Mouse (Mus musculus) forebrain, embryonic 10.5 days (tissue): ENCODE measurements around the gene Dpp4. TPM values are rescaled to one million over a fixed set of nuclear protein-coding genes. Genes with fewer than 3 reads are reported as not detected.

Experiments
- DNase-seq: peaks from one replicate; pipeline ENCODE4 v3.0.0-alpha.2; 2017; ENCODE audit warnings: low spot score; ENCODE audit errors: extremely low spot score
- H3K27ac ChIP-seq: fragments of 300-500 bp; sonication (generic); 2 replicates; pipeline ENCODE4 v1.5.1; 2016; ENCODE audit warnings: mild to moderate bottlenecking
- H3K27me3 ChIP-seq: fragments of 300-500 bp; sonication (generic); 2 replicates; pipeline ENCODE4 v1.6.1; 2016; ENCODE audit warnings: mild to moderate bottlenecking; ENCODE audit not compliant: poor library complexity, severe bottlenecking
- H3K36me3 ChIP-seq: fragments of 300-500 bp; sonication (generic); replicated peaks from 2 replicates; pipeline ENCODE4 v1.6.1; 2016; ENCODE audit warnings: mild to moderate bottlenecking, moderate library complexity
- H3K4me1 ChIP-seq: fragments of 300-500 bp; sonication (generic); 2 replicates; pipeline ENCODE4 v1.6.1; 2016
- H3K4me3 ChIP-seq: fragments of 300-500 bp; sonication (generic); 2 replicates; pipeline ENCODE4 v1.5.1; 2016; ENCODE audit warnings: mild to moderate bottlenecking, moderate library complexity
- H3K9me3 ChIP-seq: fragments of 300-500 bp; sonication (generic); 2 replicates; pipeline ENCODE4 v1.6.1; 2016; ENCODE audit warnings: mild to moderate bottlenecking, moderate library complexity
- WGBS: fragments of 180-500 bp; shearing (Covaris S2); methylation state at CpG from one replicate; pipeline ENCODE4 v1.1.7; 2016; 5-methylcytosine and 5-hydroxymethylcytosine counted together
- polyA plus RNA-seq: library from polyadenylated mRNA; unstranded; fragments of >200 nt; fragmentation: Nextera tagmentation; extraction: Ambion mirVana; gene quantifications from 2 replicates; pipeline ENCODE4 v1.2.1, GENCODE M21; 2016

The Dpp4 gene
- 0.25 and 0.42 TPM in 2 replicates for polyA plus RNA-seq

DNA sequence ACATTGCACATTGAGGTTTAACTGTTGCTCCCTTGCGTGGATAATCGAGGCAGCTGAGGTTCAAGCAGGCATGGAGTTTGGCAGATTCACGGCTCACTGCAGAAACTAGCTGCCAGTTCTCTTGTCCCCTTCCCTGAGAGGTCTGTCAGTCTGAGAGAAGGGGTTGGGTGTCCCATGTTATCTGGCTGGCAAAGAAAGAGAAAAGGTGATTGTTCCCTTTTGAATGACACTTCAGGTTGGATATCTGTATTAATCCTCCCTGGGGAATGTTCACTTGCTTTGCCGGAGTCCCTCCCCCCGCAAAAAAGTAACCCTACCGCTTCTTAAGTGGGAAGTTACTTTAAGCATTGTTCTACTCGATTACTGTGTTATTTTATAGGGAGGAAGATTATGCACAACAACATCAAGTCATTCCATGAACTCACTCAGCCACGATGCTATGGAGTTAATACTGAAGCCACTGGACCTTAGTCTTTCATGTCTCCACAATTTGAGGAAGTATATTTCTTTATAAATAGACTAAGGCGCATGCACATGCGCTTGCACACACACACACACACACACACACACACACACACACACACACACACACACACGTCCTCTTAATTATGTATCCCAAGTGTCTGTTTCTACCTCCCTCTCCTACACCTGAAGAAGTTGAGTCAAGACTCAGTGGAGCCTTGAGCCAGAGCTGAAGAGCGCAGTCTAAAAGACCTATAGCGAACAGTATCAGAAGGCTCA lies at the start of gene Dpp4:
Gene Dpp4 (minus strand): TSS at position 151 of the 741 bp plus-strand sequence.
- H3K4me3 ChIP-seq = peak within 1 kb of the TSS; percentile 57
- peaks cover 35% of the 10 kb centered on the region for H3K27me3 ChIP-seq
- H3K4me1 ChIP-seq = peaks cover 17% of the 10 kb centered on the region
- no peak for DNase-seq
- 56% methylated on average over 13 of the region's 13 CpGs for WGBS
- H3K9me3 ChIP-seq = no peaks in the 10 kb centered on the region
- H3K36me3 ChIP-seq = no peaks in the 10 kb centered on the region
- H3K27ac ChIP-seq = peak within 1 kb of the TSS; percentile 72

- DNase-seq = no peak
- H3K9me3 ChIP-seq = no peaks in the 10 kb centered on the region
- peaks cover 4% of the 10 kb centered on the region; the same call in 1 of the 2 replicates for H3K4me1 ChIP-seq
- no peak overlapping the region for H3K27ac ChIP-seq
- H3K36me3 ChIP-seq = no peaks in the 10 kb centered on the region
- H3K27me3 ChIP-seq = no peaks in the 10 kb centered on the region
- WGBS = 92% methylated on average over 12 of the region's 12 CpGs
- H3K4me3 ChIP-seq = no peak overlapping the region
Measured at GRCm38 (mm10) chr2:62460815-62461450, 48.9 kb upstream of the Dpp4 start.

GRCm38 (mm10) chr2:62460231-62460710 lies 48.2 kb upstream of the Dpp4 start:
- Histone ChIP-seq H3K4me1 (peaks cover 4% of the 10 kb centered on the region; the same call in 1 of the 2 replicates), H3K9me3 (no peaks in the 10 kb centered on the region), H3K36me3 (no peaks in the 10 kb centered on the region), H3K27me3 (no peaks in the 10 kb centered on the region), H3K27ac (no peak overlapping the region), H3K4me3 (no peak overlapping the region)
- DNase-seq = no peak
- WGBS = 89% methylated on average over 7 of the region's 7 CpGs

DNA sequence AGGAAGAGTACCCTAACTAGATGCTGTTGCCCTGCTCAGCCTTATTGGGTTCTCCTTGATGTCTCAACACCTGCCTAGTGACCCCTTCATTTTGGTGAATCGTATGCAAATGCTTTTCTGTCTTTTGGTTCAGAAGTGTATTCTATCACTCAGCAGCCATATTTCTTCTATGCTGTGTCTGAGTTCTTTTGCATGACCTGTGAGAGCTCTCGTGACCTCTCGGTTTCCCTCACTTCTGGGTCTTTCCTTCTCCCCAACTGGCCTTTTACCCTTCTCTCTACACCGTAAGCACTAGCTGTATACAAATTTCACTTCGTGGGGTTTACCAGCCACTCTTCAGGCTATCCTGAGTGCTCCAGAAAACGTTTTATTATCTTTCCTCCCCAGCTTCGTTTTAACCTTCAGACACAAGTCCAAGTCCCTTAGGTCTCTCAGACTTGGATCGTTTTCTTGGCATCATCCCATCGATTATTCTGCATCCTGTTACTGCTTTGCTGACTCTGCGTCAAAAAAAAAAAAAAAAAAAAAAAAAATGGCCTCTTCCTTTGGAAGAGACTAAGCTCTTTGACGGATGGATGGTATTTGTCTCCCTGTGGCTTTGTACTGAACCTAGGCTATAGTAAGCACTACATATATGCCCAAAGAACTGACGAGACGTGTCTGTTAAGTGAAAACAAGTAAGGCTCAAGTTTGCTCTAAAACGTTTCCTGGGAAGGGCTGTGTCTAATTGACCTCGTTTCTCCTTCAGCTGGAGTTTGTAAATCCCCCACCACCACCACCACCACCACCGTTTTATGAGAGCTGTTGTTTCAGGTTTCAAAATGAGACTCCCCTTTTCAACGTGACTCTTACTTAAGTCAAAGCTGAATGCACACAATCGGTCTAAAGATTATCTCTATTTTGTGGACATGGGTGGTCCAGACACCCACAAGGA lies 47.5 kb upstream of the Dpp4 start:
- no peaks in the 10 kb centered on the region for H3K27me3 ChIP-seq
- no peak overlapping the region for H3K27ac ChIP-seq
- DNase-seq = no peak
- no peaks in the 10 kb centered on the region for H3K36me3 ChIP-seq
- no peaks in the 10 kb centered on the region for H3K9me3 ChIP-seq
- no peak overlapping the region for H3K4me3 ChIP-seq
- peaks cover 4% of the 10 kb centered on the region; the same call in 1 of the 2 replicates for H3K4me1 ChIP-seq
- WGBS = 76% methylated on average over 18 of the region's 18 CpGs

GRCm38 (mm10) chr2:62458070-62458469 lies 46.0 kb upstream of the Dpp4 start:
- WGBS = 49% methylated on average over 9 of the region's 9 CpGs
- Histone ChIP-seq H3K27ac (no peak overlapping the region), H3K27me3 (no peaks in the 10 kb centered on the region), H3K9me3 (no peaks in the 10 kb centered on the region), H3K4me1 (peaks cover 4% of the 10 kb centered on the region; the same call in 1 of the 2 replicates), H3K36me3 (no peaks in the 10 kb centered on the region), H3K4me3 (no peak overlapping the region)
- DNase-seq = no peak

DNA sequence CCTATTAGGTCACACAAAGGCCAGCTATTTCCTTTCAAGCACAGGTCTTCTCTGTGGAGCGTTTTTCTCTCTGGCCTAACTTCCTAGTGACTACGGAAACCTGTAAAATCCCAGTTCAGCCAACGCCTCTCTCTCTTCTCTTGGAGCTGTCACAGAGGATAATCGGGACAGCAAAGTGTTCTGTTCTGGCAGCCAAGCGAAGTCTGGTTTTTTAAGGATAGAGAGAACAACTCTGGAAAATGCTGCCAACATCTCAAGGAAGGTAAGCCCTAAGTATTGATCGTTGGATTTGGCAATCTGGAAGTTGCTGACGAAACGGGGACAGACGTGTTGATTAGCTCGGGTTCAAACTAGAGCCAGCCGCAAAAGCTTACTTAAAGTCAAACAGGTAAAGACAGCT lies 43.0 kb upstream of the Dpp4 start:
- H3K27ac ChIP-seq = no peak overlapping the region
- peaks cover 4% of the 10 kb centered on the region; the same call in 1 of the 2 replicates for H3K4me1 ChIP-seq
- no peaks in the 10 kb centered on the region for H3K27me3 ChIP-seq
- WGBS = 93% methylated on average over 11 of the region's 11 CpGs
- no peak overlapping the region for H3K4me3 ChIP-seq
- no peak for DNase-seq
- no peaks in the 10 kb centered on the region for H3K9me3 ChIP-seq
- H3K36me3 ChIP-seq = no peaks in the 10 kb centered on the region

DNA sequence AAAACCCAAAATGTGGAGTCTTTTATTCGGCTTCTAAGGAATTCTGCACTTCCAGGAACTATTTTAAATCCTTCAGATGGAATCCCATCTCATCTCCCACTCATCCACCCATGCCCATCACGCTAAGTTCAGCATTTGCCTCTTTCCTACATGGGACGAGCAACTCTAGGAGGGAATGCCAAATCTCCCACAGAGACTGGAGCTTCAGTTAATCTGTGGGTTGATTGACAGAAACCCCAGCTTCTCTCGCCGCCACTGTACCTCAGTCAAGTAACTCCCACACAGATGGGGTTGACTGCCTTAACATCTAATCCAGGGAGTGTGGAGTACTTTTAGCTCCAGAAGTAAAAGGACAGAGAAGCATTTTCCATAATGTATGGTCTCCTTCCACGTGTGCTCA lies 42.0 kb upstream of the Dpp4 start:
- WGBS = 87% methylated on average over 6 of the region's 6 CpGs
- H3K36me3 ChIP-seq = no peaks in the 10 kb centered on the region
- DNase-seq = no peak
- H3K27ac ChIP-seq = no peak overlapping the region
- H3K27me3 ChIP-seq = no peaks in the 10 kb centered on the region
- peaks cover 4% of the 10 kb centered on the region; the same call in 1 of the 2 replicates for H3K4me1 ChIP-seq
- H3K9me3 ChIP-seq = no peaks in the 10 kb centered on the region
- no peak overlapping the region for H3K4me3 ChIP-seq

DNA sequence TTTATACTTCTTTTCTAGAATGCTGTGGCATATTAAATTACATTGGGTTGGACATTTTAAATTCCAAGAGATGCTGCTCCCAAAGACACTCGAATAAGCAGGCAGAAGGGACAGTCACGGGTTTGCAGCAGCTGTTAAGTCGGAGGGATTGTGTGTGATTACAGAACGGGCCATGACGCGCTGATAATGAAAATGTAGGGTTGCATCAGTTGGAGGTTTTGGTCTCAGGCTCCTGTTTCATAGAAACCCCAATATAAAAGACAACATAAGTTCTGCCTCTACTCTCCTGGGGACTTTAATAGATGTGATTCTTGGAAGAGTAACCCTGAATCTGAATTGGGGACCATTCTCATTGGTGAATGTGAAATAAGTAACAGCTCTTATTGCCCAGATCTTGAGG lies 38.3 kb upstream of the Dpp4 start:
- H3K4me3 ChIP-seq = no peak overlapping the region
- no peak overlapping the region for H3K27ac ChIP-seq
- H3K4me1 ChIP-seq = no peaks in the 10 kb centered on the region
- H3K27me3 ChIP-seq = no peaks in the 10 kb centered on the region
- DNase-seq = no peak
- no peaks in the 10 kb centered on the region for H3K36me3 ChIP-seq
- 88% methylated on average over 6 of the region's 6 CpGs for WGBS
- H3K9me3 ChIP-seq = no peaks in the 10 kb centered on the region

DNA sequence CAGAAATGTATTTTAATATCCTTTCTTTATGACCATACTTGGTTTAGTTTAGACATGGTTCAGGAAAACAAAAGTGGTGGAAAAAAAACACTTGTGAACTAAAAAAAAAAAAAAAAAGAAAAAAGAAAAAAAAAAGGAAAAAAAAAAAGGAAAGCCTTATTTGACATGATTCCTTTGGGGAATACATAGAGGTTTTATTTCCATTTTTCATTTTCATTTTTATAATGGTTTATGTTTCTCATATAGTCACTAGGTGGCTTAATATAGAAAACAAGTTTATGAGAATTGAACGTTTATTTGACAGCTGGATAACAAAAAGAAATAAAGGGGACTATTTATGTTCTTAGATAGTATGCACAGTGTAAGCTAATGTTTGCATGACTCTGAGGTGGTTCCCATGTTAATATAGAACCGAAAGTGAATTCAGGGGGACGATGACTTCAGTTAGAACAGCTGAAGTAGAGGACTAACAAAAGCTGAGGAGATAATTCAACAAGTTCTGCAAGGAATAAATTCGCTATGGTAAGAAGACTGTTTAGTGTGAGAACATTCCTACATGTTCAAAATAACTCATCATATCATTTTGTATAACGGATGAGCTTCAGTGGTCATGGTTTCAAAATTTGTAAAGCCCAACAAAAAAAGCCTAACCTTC lies 37.8 kb upstream of the Dpp4 start:
- DNase-seq = no peak
- no peaks in the 10 kb centered on the region for H3K36me3 ChIP-seq
- no peak overlapping the region for H3K4me3 ChIP-seq
- H3K27ac ChIP-seq = no peak overlapping the region
- no peaks in the 10 kb centered on the region for H3K9me3 ChIP-seq
- whole genome bisulfite sequencing = 92% methylated on average over 5 of the region's 5 CpGs
- no peaks in the 10 kb centered on the region for H3K27me3 ChIP-seq
- no peaks in the 10 kb centered on the region for H3K4me1 ChIP-seq

DNA sequence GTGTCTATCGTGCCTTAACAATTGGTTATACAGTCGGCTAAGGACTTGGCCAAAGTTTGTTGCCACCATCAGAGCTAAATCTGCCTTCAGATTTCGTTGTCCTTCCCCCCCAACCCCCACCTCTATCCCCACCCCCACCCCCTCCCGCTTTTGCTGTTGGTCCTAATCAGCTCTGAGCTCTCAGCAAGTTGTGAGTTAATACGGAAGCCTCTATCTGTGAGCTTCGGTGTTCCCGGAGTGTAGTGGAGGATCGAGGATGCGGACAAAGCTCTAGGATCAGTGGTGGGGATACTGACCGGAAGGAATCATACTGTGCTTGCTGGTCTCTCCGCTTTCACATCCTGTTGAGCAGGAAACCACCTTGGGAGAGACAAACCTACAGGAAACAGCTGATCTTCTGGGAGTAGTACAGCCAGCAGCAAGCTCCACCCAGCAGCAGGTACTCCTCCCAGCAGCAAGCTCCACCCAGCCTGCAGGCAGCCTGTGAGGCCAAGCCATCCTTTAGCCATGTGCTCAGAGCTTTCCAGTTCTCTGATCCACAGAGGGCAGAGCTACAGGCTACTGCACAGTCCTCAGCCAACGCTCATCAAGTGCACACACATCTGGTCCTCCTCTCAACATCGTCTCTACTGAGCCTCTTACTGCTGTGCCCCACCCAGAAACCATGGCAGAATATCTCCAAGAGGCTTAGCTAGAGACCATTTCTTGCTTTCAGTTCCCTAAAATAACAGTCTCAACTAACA lies 28.9 kb upstream of the Dpp4 start:
- H3K36me3 ChIP-seq = no peaks in the 10 kb centered on the region
- no peak for DNase-seq
- no peaks in the 10 kb centered on the region for H3K4me1 ChIP-seq
- H3K27ac ChIP-seq = no peak overlapping the region
- no peaks in the 10 kb centered on the region for H3K27me3 ChIP-seq
- H3K4me3 ChIP-seq = no peak overlapping the region
- H3K9me3 ChIP-seq = no peaks in the 10 kb centered on the region
- WGBS = 71% methylated on average over 13 of the region's 13 CpGs

GRCm38 (mm10) chr2:62440083-62440482 lies 28.1 kb upstream of the Dpp4 start:
- Histone ChIP-seq H3K4me3 (no peak overlapping the region), H3K27me3 (no peaks in the 10 kb centered on the region), H3K9me3 (no peaks in the 10 kb centered on the region), H3K36me3 (no peaks in the 10 kb centered on the region), H3K27ac (no peak overlapping the region), H3K4me1 (no peaks in the 10 kb centered on the region)
- WGBS = 91% methylated on average over 4 of the region's 4 CpGs
- no peak for DNase-seq
